Mouse (Mus musculus): ENCODE measurements around the gene Ttc28. TPM values are rescaled to one million over a fixed set of nuclear protein-coding genes. Genes with fewer than 3 reads are reported as not detected.

Ttc28 gene
- polyA plus RNA-seq, 1 experiment from 2014 or later: 14.5 TPM

GRCm38 (mm10) chr5:111124620-111125200 lies 245.1 kb downstream of the Ttc28 start:
- H3K9ac ChIP-seq (ENCODE audit: low read depth, low read length): no peak overlapping the region
- H3K4me3 ChIP-seq (ENCODE audit: low read length): no peak overlapping the region
- H3K4me2 ChIP-seq (ENCODE audit: low read length): no peak overlapping the region
- H3K4me1 ChIP-seq (ENCODE audit: control insufficient read depth, insufficient read depth, low read depth, low read length): peaks cover 42% of the 10 kb centered on the region
- WGBS: 92% methylated on average over 7 of the region's 7 CpGs
- no peak for ATAC-seq
- no peak overlapping the region for H3K27ac ChIP-seq (ENCODE audit: low read depth, low read length)
- no peaks in the 10 kb centered on the region for H3K36me3 ChIP-seq (ENCODE audit: control insufficient read depth, insufficient read depth, low read length)
- no peaks in the 10 kb centered on the region for H3K9me3 ChIP-seq (ENCODE audit: control insufficient read depth, low read length)
- H3K27me3 ChIP-seq (replicated peaks; ENCODE audit: control insufficient read depth, insufficient read depth, low read length): no peaks in the 10 kb centered on the region

GRCm38 (mm10) chr5:111125746-111126145 lies 246.1 kb downstream of the Ttc28 start:
- H3K36me3 ChIP-seq (ENCODE audit: control insufficient read depth, insufficient read depth, low read length): no peaks in the 10 kb centered on the region
- H3K9ac ChIP-seq (ENCODE audit: low read depth, low read length): no peak overlapping the region
- WGBS: 62% methylated on average over 12 of the region's 12 CpGs
- no peak overlapping the region for H3K4me2 ChIP-seq (ENCODE audit: low read length)
- H3K4me1 ChIP-seq (ENCODE audit: control insufficient read depth, insufficient read depth, low read depth, low read length): peaks cover 31% of the 10 kb centered on the region
- no peaks in the 10 kb centered on the region for H3K9me3 ChIP-seq (ENCODE audit: control insufficient read depth, low read length)
- no peak overlapping the region for H3K27ac ChIP-seq (ENCODE audit: low read depth, low read length)
- H3K27me3 ChIP-seq (replicated peaks; ENCODE audit: control insufficient read depth, insufficient read depth, low read length): no peaks in the 10 kb centered on the region
- ATAC-seq: no peak
- H3K4me3 ChIP-seq (ENCODE audit: low read length): no peak overlapping the region

DNA sequence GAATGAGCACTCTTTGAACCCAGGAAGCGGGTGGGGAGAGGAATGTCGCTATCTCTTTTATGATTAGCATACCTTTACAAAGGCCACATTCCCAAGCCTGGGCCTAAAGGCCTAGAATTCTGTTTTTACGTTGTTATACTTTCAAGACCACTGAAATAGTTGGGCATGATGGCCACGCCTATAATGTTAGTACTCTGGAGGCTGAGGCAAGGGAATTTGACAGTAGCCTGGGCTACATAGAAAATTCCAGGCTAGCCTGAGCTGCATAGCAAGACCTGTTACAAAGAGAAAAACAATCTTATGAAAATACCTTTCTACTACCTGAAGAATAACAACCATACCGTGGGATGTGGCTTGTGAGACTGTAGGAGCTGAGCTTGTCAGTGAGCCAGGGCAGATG lies 248.2 kb downstream of the Ttc28 start:
- no peak overlapping the region for H3K4me2 ChIP-seq (ENCODE audit: low read length)
- ATAC-seq: no peak
- no peaks in the 10 kb centered on the region for H3K27me3 ChIP-seq (replicated peaks; ENCODE audit: control insufficient read depth, insufficient read depth, low read length)
- H3K36me3 ChIP-seq (ENCODE audit: control insufficient read depth, insufficient read depth, low read length): no peaks in the 10 kb centered on the region
- peaks cover 15% of the 10 kb centered on the region for H3K4me1 ChIP-seq (ENCODE audit: control insufficient read depth, insufficient read depth, low read depth, low read length)
- no peaks in the 10 kb centered on the region for H3K9me3 ChIP-seq (ENCODE audit: control insufficient read depth, low read length)
- H3K27ac ChIP-seq (ENCODE audit: low read depth, low read length): no peak overlapping the region
- H3K9ac ChIP-seq (ENCODE audit: low read depth, low read length): no peak overlapping the region
- WGBS: 80% methylated on average over 5 of the region's 5 CpGs
- H3K4me3 ChIP-seq (ENCODE audit: low read length): no peak overlapping the region

GRCm38 (mm10) chr5:111130121-111130520 lies 250.5 kb downstream of the Ttc28 start:
- Histone ChIP-seq H3K27me3 (replicated peaks; ENCODE audit: control insufficient read depth, insufficient read depth, low read length) (no peaks in the 10 kb centered on the region), H3K4me3 (ENCODE audit: low read length) (no peak overlapping the region), H3K4me1 (ENCODE audit: control insufficient read depth, insufficient read depth, low read depth, low read length) (peaks cover 5% of the 10 kb centered on the region), H3K27ac (ENCODE audit: low read depth, low read length) (no peak overlapping the region), H3K36me3 (ENCODE audit: control insufficient read depth, insufficient read depth, low read length) (no peaks in the 10 kb centered on the region), H3K9ac (ENCODE audit: low read depth, low read length) (no peak overlapping the region), H3K9me3 (ENCODE audit: control insufficient read depth, low read length) (no peaks in the 10 kb centered on the region), H3K4me2 (ENCODE audit: low read length) (no peak overlapping the region)
- 91% methylated on average over 8 of the region's 8 CpGs for WGBS
- no peak for ATAC-seq

DNA sequence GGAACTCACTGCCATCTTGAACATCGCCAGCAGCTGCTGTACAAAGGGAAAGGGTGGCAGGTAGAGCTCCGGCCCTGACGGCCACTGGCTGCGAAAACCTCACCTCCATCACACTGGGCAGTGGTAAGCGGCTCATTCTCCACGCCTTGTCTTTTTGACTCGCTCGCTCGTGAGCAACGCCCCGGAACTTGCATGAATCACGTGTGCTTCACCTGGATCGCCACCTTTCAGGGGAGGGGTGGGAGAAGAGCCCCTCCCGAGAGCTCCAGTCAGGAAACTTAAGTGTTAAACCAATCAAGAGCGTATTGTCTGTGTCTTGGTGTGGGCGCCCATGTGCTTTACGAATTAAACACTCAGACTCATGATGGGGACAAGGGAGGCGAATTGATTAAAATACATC lies 252.0 kb downstream of the Ttc28 start:
- Histone ChIP-seq H3K4me1 (ENCODE audit: control insufficient read depth, insufficient read depth, low read depth, low read length) (peaks cover 2% of the 10 kb centered on the region), H3K4me3 (ENCODE audit: low read length) (no peak overlapping the region), H3K9ac (ENCODE audit: low read depth, low read length) (no peak overlapping the region), H3K9me3 (ENCODE audit: control insufficient read depth, low read length) (no peaks in the 10 kb centered on the region), H3K27me3 (replicated peaks; ENCODE audit: control insufficient read depth, insufficient read depth, low read length) (no peaks in the 10 kb centered on the region), H3K27ac (ENCODE audit: low read depth, low read length) (0 out of 2 replicates have a peak overlapping the region, but pooled peaks have one; percentile 19), H3K36me3 (ENCODE audit: control insufficient read depth, insufficient read depth, low read length) (no peaks in the 10 kb centered on the region), H3K4me2 (ENCODE audit: low read length) (no peak overlapping the region)
- 88% methylated on average over 18 of the region's 18 CpGs for WGBS
- ATAC-seq: no peak

DNA sequence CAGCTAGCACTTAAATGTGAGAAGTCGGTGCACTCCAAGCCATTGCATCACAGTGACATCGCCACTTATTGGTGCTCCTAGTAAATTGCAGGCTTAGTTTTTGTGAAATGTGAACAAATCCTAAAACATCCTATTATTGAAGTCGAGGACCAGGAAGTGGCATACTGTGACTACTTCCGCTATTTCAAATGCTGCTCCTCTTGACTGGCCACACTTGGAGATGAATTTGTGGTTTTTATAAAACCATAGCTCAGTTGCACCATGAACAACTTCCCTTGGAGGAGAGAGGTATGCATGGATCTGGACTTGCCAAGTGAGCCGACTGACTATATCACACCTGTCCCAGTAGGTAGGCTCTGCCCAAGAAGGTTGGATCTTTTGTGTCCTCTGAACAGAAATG lies 253.5 kb downstream of the Ttc28 start:
- Histone ChIP-seq H3K4me2 (ENCODE audit: low read length) (no peak overlapping the region), H3K27me3 (replicated peaks; ENCODE audit: control insufficient read depth, insufficient read depth, low read length) (no peaks in the 10 kb centered on the region), H3K4me1 (ENCODE audit: control insufficient read depth, insufficient read depth, low read depth, low read length) (peaks cover 15% of the 10 kb centered on the region), H3K9ac (ENCODE audit: low read depth, low read length) (no peak overlapping the region), H3K27ac (ENCODE audit: low read depth, low read length) (no peak overlapping the region), H3K36me3 (ENCODE audit: control insufficient read depth, insufficient read depth, low read length) (no peaks in the 10 kb centered on the region), H3K4me3 (ENCODE audit: low read length) (no peak overlapping the region), H3K9me3 (ENCODE audit: control insufficient read depth, low read length) (no peaks in the 10 kb centered on the region)
- no peak for ATAC-seq
- WGBS: 94% methylated on average over 5 of the region's 5 CpGs

- Histone ChIP-seq H3K27me3 (replicated peaks; ENCODE audit: control insufficient read depth, insufficient read depth, low read length) (no peaks in the 10 kb centered on the region), H3K36me3 (ENCODE audit: control insufficient read depth, insufficient read depth, low read length) (no peaks in the 10 kb centered on the region), H3K4me3 (ENCODE audit: low read length) (no peak overlapping the region), H3K4me2 (ENCODE audit: low read length) (no peak overlapping the region), H3K4me1 (ENCODE audit: control insufficient read depth, insufficient read depth, low read depth, low read length) (peaks cover 21% of the 10 kb centered on the region), H3K9ac (ENCODE audit: low read depth, low read length) (no peak overlapping the region), H3K27ac (ENCODE audit: low read depth, low read length) (no peak overlapping the region), H3K9me3 (ENCODE audit: control insufficient read depth, low read length) (no peaks in the 10 kb centered on the region)
- 73% methylated on average over 7 of the region's 7 CpGs for WGBS
- ATAC-seq: no peak
Observed at GRCm38 (mm10) chr5:111133754-111134153, 254.2 kb downstream of the Ttc28 start.

- Histone ChIP-seq H3K9me3 (ENCODE audit: control insufficient read depth, low read length) (no peaks in the 10 kb centered on the region), H3K36me3 (ENCODE audit: control insufficient read depth, insufficient read depth, low read length) (no peaks in the 10 kb centered on the region), H3K4me3 (ENCODE audit: low read length) (no peak overlapping the region), H3K4me2 (ENCODE audit: low read length) (no peak overlapping the region), H3K9ac (ENCODE audit: low read depth, low read length) (no peak overlapping the region), H3K27ac (ENCODE audit: low read depth, low read length) (no peak overlapping the region), H3K27me3 (replicated peaks; ENCODE audit: control insufficient read depth, insufficient read depth, low read length) (no peaks in the 10 kb centered on the region), H3K4me1 (ENCODE audit: control insufficient read depth, insufficient read depth, low read depth, low read length) (peaks cover 44% of the 10 kb centered on the region)
- 36% methylated on average over 6 of the region's 6 CpGs for WGBS
- ATAC-seq: no peak
Observed at GRCm38 (mm10) chr5:111137283-111137682, 257.7 kb downstream of the Ttc28 start.

GRCm38 (mm10) chr5:111137742-111138141 lies 258.1 kb downstream of the Ttc28 start:
- no peaks in the 10 kb centered on the region for H3K36me3 ChIP-seq (ENCODE audit: control insufficient read depth, insufficient read depth, low read length)
- 33% methylated on average over 13 of the region's 13 CpGs for WGBS
- H3K4me1 ChIP-seq (ENCODE audit: control insufficient read depth, insufficient read depth, low read depth, low read length): peaks cover 44% of the 10 kb centered on the region
- H3K4me3 ChIP-seq (ENCODE audit: low read length): no peak overlapping the region
- 0 out of 2 replicates have a peak overlapping the region, but pooled peaks have one; percentile 13 for H3K27ac ChIP-seq (ENCODE audit: low read depth, low read length)
- no peak overlapping the region for H3K4me2 ChIP-seq (ENCODE audit: low read length)
- 0 out of 2 replicates have a peak, but pooled peaks have one; percentile 1 for ATAC-seq
- no peaks in the 10 kb centered on the region for H3K27me3 ChIP-seq (replicated peaks; ENCODE audit: control insufficient read depth, insufficient read depth, low read length)
- no peak overlapping the region; the same call in 1 of the 2 replicates for H3K9ac ChIP-seq (ENCODE audit: low read depth, low read length)
- no peaks in the 10 kb centered on the region for H3K9me3 ChIP-seq (ENCODE audit: control insufficient read depth, low read length)
